In genomic region chr10:80705033-80705432, GRCm38 (mm10) we compare ENCODE assay signal across 21 mouse cellular contexts. TPM values are rescaled to one million over a fixed set of nuclear protein-coding genes. Genes with fewer than 3 reads are reported as not detected.
DNase-seq lines count a peak whose midpoint lies in the region; ATAC-seq and TF ChIP-seq lines count a peak whose summit lies in the region.
"Had no signal": no experiment of that assay in that cellular context is flagged by ENCODE, and none has a peak within 500 bp of the region (broad histone marks: within the 10 kb centered on the region; RNA-seq: fewer than 3 reads in every experiment).

No protein-coding gene starts in this region.

- H3K27ac ChIP-seq in forebrain, embryonic 16.5 days (ENCODE audit: low read length), result no peak overlapping the region
- no peak overlapping the region for H3K27ac ChIP-seq in forebrain, postnatal 0 days (ENCODE audit: low read depth, low read length)
- no peak overlapping the region for H3K27ac ChIP-seq in hindbrain, embryonic 13.5 days
- no peak overlapping the region for H3K27ac ChIP-seq in hindbrain, embryonic 16.5 days (ENCODE audit: low read depth, low read length)
- H3K27ac ChIP-seq in liver, embryonic 13.5 days, result no peak overlapping the region
- no peak overlapping the region for H3K27ac ChIP-seq in liver, postnatal 0 days (ENCODE audit: low read depth)
- H3K27ac ChIP-seq: heart, adult 2 months; heart, embryonic 15.5 days; hindbrain, embryonic 14.5 days; kidney, postnatal 0 days; macrophage; midbrain, embryonic 15.5 days had no signal

- no peaks in the 10 kb centered on the region for H3K27me3 ChIP-seq in forebrain, embryonic 16.5 days (replicated peaks; ENCODE audit: control insufficient read depth, insufficient read depth, low read length)
- no peaks in the 10 kb centered on the region for H3K27me3 ChIP-seq in forebrain, postnatal 0 days (ENCODE audit: insufficient read depth, low read length)
- no peaks in the 10 kb centered on the region for H3K27me3 ChIP-seq in hindbrain, embryonic 13.5 days
- no peaks in the 10 kb centered on the region for H3K27me3 ChIP-seq in hindbrain, embryonic 16.5 days (replicated peaks; ENCODE audit: control insufficient read depth, insufficient read depth, low read length)
- H3K27me3 ChIP-seq in liver, embryonic 13.5 days, result no peaks in the 10 kb centered on the region
- no peaks in the 10 kb centered on the region for H3K27me3 ChIP-seq in liver, postnatal 0 days (ENCODE audit: insufficient read depth, low read length)
- H3K27me3 ChIP-seq: heart, embryonic 15.5 days; midbrain, embryonic 15.5 days had no signal

- no peak overlapping the region for H3K4me3 ChIP-seq in forebrain, embryonic 16.5 days (replicated peaks; ENCODE audit: low read length)
- H3K4me3 ChIP-seq in forebrain, postnatal 0 days (ENCODE audit: low read depth, low read length), result no peak overlapping the region
- H3K4me3 ChIP-seq in hindbrain, embryonic 13.5 days, result no peak overlapping the region
- H3K4me3 ChIP-seq in hindbrain, embryonic 16.5 days (ENCODE audit: low read length), result no peak overlapping the region
- H3K4me3 ChIP-seq in liver, embryonic 13.5 days (replicated peaks), result no peak overlapping the region
- no peak overlapping the region for H3K4me3 ChIP-seq in liver, postnatal 0 days (ENCODE audit: low read depth, low read length)
- H3K4me3 ChIP-seq: heart, adult 2 months; heart, embryonic 15.5 days; midbrain, embryonic 15.5 days had no signal

- no peak overlapping the region for H3K4me2 ChIP-seq in forebrain, embryonic 16.5 days (ENCODE audit: low read length)
- H3K4me2 ChIP-seq in forebrain, postnatal 0 days (ENCODE audit: low read depth), result no peak overlapping the region
- H3K4me2 ChIP-seq in hindbrain, embryonic 13.5 days, result no peak overlapping the region
- no peak overlapping the region for H3K4me2 ChIP-seq in hindbrain, embryonic 16.5 days (ENCODE audit: low read length)
- H3K4me2 ChIP-seq in liver, embryonic 13.5 days, result no peak overlapping the region
- no peak overlapping the region for H3K4me2 ChIP-seq in liver, postnatal 0 days (ENCODE audit: low read depth, low read length)
- H3K4me2 ChIP-seq: heart, embryonic 15.5 days; hindbrain, embryonic 14.5 days; midbrain, embryonic 15.5 days had no signal

- H3K9ac ChIP-seq in forebrain, embryonic 16.5 days (replicated peaks; ENCODE audit: low read depth, low read length), result 0 out of 2 replicates have a peak overlapping the region, but pooled peaks have one; percentile 11
- no peak overlapping the region for H3K9ac ChIP-seq in forebrain, postnatal 0 days
- H3K9ac ChIP-seq in hindbrain, embryonic 13.5 days, result peak overlapping the region; percentile 24; the same call in 1 of the 2 replicates
- no peak overlapping the region for H3K9ac ChIP-seq in hindbrain, embryonic 16.5 days (ENCODE audit: low read depth, low read length)
- H3K9ac ChIP-seq in liver, embryonic 13.5 days, result 0 out of 2 replicates have a peak overlapping the region, but pooled peaks have one; percentile 16
- no peak overlapping the region for H3K9ac ChIP-seq in liver, postnatal 0 days (replicated peaks)
- H3K9ac ChIP-seq: heart, embryonic 15.5 days; hindbrain, embryonic 14.5 days; midbrain, embryonic 15.5 days had no signal

- 71% methylated on average over 3 of the region's 3 CpGs for WGBS in forebrain, embryonic 16.5 days
- WGBS in forebrain, postnatal 0 days, result 64% methylated on average over 3 of the region's 3 CpGs
- WGBS in hindbrain, embryonic 13.5 days, result 80% methylated on average over 3 of the region's 3 CpGs
- 67% methylated on average over 3 of the region's 3 CpGs for WGBS in hindbrain, embryonic 16.5 days
- WGBS in liver, embryonic 13.5 days (ENCODE audit: insufficient replicate concordance), result 52% methylated on average over 3 of the region's 3 CpGs
- 37% methylated on average over 3 of the region's 3 CpGs for WGBS in liver, postnatal 0 days (ENCODE audit: insufficient replicate concordance)

- H3K9me3 ChIP-seq in forebrain, embryonic 16.5 days (ENCODE audit: control insufficient read depth, low read length), result no peaks in the 10 kb centered on the region
- no peaks in the 10 kb centered on the region for H3K9me3 ChIP-seq in forebrain, postnatal 0 days (ENCODE audit: low read length)
- H3K9me3 ChIP-seq in hindbrain, embryonic 13.5 days, result no peaks in the 10 kb centered on the region
- no peaks in the 10 kb centered on the region for H3K9me3 ChIP-seq in hindbrain, embryonic 16.5 days (ENCODE audit: control insufficient read depth, low read length)
- H3K9me3 ChIP-seq in liver, embryonic 13.5 days (replicated peaks), result no peaks in the 10 kb centered on the region
- no peaks in the 10 kb centered on the region for H3K9me3 ChIP-seq in liver, postnatal 0 days (ENCODE audit: low read length)
- H3K9me3 ChIP-seq: heart, embryonic 15.5 days; midbrain, embryonic 15.5 days had no signal

- DNase-seq in forebrain, postnatal 0 days, result no peak
- no peak for DNase-seq in liver, embryonic 13.5 days
- DNase-seq in liver, postnatal 0 days, result no peak
- no peak for DNase-seq in frontal cortex, adult 2 months (ENCODE audit: extremely low spot score in 1 of 2, low spot score in 1 of 2)
- DNase-seq: adrenal gland, postnatal 25 days; B cell, adult 2 months; cerebellum, adult 18-20 months; heart, adult 2 months; kidney, adult 18-20 months; kidney, postnatal 4 days; lung, adult 2 months; lung, postnatal 10 days; thymus, postnatal 4 days had no signal

- H3K4me1 ChIP-seq in forebrain, embryonic 16.5 days (replicated peaks; ENCODE audit: control insufficient read depth, insufficient read depth, low read length), result peaks cover 23% of the 10 kb centered on the region
- peaks cover 16% of the 10 kb centered on the region for H3K4me1 ChIP-seq in forebrain, postnatal 0 days (ENCODE audit: insufficient read depth)
- H3K4me1 ChIP-seq in hindbrain, embryonic 13.5 days (replicated peaks), result peaks cover 40% of the 10 kb centered on the region
- H3K4me1 ChIP-seq in hindbrain, embryonic 16.5 days (ENCODE audit: control insufficient read depth, insufficient read depth, low read depth, low read length), result peaks cover 26% of the 10 kb centered on the region
- peaks cover 48% of the 10 kb centered on the region for H3K4me1 ChIP-seq in liver, embryonic 13.5 days (replicated peaks)
- peaks cover 28% of the 10 kb centered on the region for H3K4me1 ChIP-seq in liver, postnatal 0 days (ENCODE audit: insufficient read depth)

- TF ChIP-seq CTCF in forebrain, postnatal 0 days (IDR thresholded peaks at IDR 0.05; ENCODE audit: low read depth), result no peak
- no peak for TF ChIP-seq CTCF in liver, postnatal 0 days (IDR thresholded peaks at IDR 0.05; ENCODE audit: low read depth)

- H3K36me3 ChIP-seq in forebrain, embryonic 16.5 days (ENCODE audit: control insufficient read depth, insufficient read depth), result peaks cover 28% of the 10 kb centered on the region
- H3K36me3 ChIP-seq in forebrain, postnatal 0 days (ENCODE audit: insufficient read depth), result peaks cover 47% of the 10 kb centered on the region
- peaks cover 48% of the 10 kb centered on the region for H3K36me3 ChIP-seq in hindbrain, embryonic 13.5 days
- peaks cover 26% of the 10 kb centered on the region for H3K36me3 ChIP-seq in hindbrain, embryonic 16.5 days (ENCODE audit: control insufficient read depth, insufficient read depth, low read length)
- H3K36me3 ChIP-seq in liver, embryonic 13.5 days, result peaks cover 46% of the 10 kb centered on the region
- peaks cover 41% of the 10 kb centered on the region for H3K36me3 ChIP-seq in liver, postnatal 0 days (replicated peaks; ENCODE audit: insufficient read depth, low read length)

- ATAC-seq in forebrain, embryonic 16.5 days, result no peak
- ATAC-seq in forebrain, postnatal 0 days, result no peak
- no peak for ATAC-seq in hindbrain, embryonic 13.5 days (ENCODE audit: low FRiP score)
- no peak for ATAC-seq in hindbrain, embryonic 16.5 days
- no peak for ATAC-seq in liver, embryonic 13.5 days (ENCODE audit: low read depth)
- no peak for ATAC-seq in liver, postnatal 0 days
- ATAC-seq: midbrain, embryonic 15.5 days had no signal

- no peak for TF ChIP-seq EP300 in liver, postnatal 0 days (IDR thresholded peaks at IDR 0.05; ENCODE audit: low read depth)

RNA-seq across cellular contexts. Expression of gene Izumo4, which starts 3.0 kb away (rescaled TPM):
- polyA plus RNA-seq in forebrain, embryonic 16.5 days (2015; fragmentation: Nextera tagmentation; extraction: Ambion mirVana), result 32.5 and 44.1 TPM in 2 replicates
- total RNA-seq in forebrain, postnatal 0 days (2014; rRNA removed), result 37.9 and 39.5 TPM in 2 replicates
- polyA plus RNA-seq in forebrain, postnatal 0 days (2015; fragmentation: Nextera tagmentation; extraction: Ambion mirVana), result 34.4 and 36.7 TPM in 2 replicates
- 36.4 and 42.8 TPM in 2 replicates for polyA plus RNA-seq in hindbrain, embryonic 13.5 days (2015; fragmentation: Nextera tagmentation; extraction: Ambion mirVana)
- 43.7 and 50.4 TPM in 2 replicates for polyA plus RNA-seq in hindbrain, embryonic 16.5 days (2015; fragmentation: Nextera tagmentation; extraction: Ambion mirVana)
- 6.1 and 7.5 TPM in 2 replicates for polyA plus RNA-seq in liver, embryonic 13.5 days (2015; fragmentation: Nextera tagmentation; extraction: Ambion mirVana)
- polyA plus RNA-seq in liver, postnatal 0 days (2015; fragmentation: Nextera tagmentation; extraction: Ambion mirVana), result 7.9 and 10.4 TPM in 2 replicates
- 99.6 and 108 TPM in 2 replicates for polyA plus RNA-seq in frontal cortex, adult 2 months (2012; rRNA removed)

RNA-seq across cellular contexts. Expression of gene Mob3a, which starts 3.3 kb away (rescaled TPM):
- polyA plus RNA-seq in forebrain, embryonic 16.5 days (2015; fragmentation: Nextera tagmentation; extraction: Ambion mirVana), result 56.9 and 59.4 TPM in 2 replicates
- total RNA-seq in forebrain, postnatal 0 days (2014; rRNA removed), result 54.1 and 57.8 TPM in 2 replicates
- polyA plus RNA-seq in forebrain, postnatal 0 days (2015; fragmentation: Nextera tagmentation; extraction: Ambion mirVana), result 38.9 and 45.9 TPM in 2 replicates
- polyA plus RNA-seq in hindbrain, embryonic 13.5 days (2015; fragmentation: Nextera tagmentation; extraction: Ambion mirVana), result 51.8 and 56.8 TPM in 2 replicates
- 56.9 and 59.5 TPM in 2 replicates for polyA plus RNA-seq in hindbrain, embryonic 16.5 days (2015; fragmentation: Nextera tagmentation; extraction: Ambion mirVana)
- 31.6 and 38.5 TPM in 2 replicates for polyA plus RNA-seq in liver, embryonic 13.5 days (2015; fragmentation: Nextera tagmentation; extraction: Ambion mirVana)
- 14.7 and 17.3 TPM in 2 replicates for polyA plus RNA-seq in liver, postnatal 0 days (2015; fragmentation: Nextera tagmentation; extraction: Ambion mirVana)
- 9.1 and 10.6 TPM in 2 replicates for polyA plus RNA-seq in frontal cortex, adult 2 months (2012; rRNA removed)

RNA-seq across cellular contexts. Expression of gene Mknk2, which starts 27.1 kb away (rescaled TPM):
- 57.1 and 61.2 TPM in 2 replicates for polyA plus RNA-seq in forebrain, embryonic 16.5 days (2015; fragmentation: Nextera tagmentation; extraction: Ambion mirVana)
- 55.2 and 69.8 TPM in 2 replicates for total RNA-seq in forebrain, postnatal 0 days (2014; rRNA removed)
- polyA plus RNA-seq in forebrain, postnatal 0 days (2015; fragmentation: Nextera tagmentation; extraction: Ambion mirVana), result 42.4 and 43.6 TPM in 2 replicates
- 55.4 and 56.2 TPM in 2 replicates for polyA plus RNA-seq in hindbrain, embryonic 13.5 days (2015; fragmentation: Nextera tagmentation; extraction: Ambion mirVana)
- 35.6 and 55.7 TPM in 2 replicates for polyA plus RNA-seq in hindbrain, embryonic 16.5 days (2015; fragmentation: Nextera tagmentation; extraction: Ambion mirVana)
- 71.4 and 73.8 TPM in 2 replicates for polyA plus RNA-seq in liver, embryonic 13.5 days (2015; fragmentation: Nextera tagmentation; extraction: Ambion mirVana)
- 45.8 and 46.1 TPM in 2 replicates for polyA plus RNA-seq in liver, postnatal 0 days (2015; fragmentation: Nextera tagmentation; extraction: Ambion mirVana)
- 43.8 and 51.6 TPM in 2 replicates for polyA plus RNA-seq in frontal cortex, adult 2 months (2012; rRNA removed)

RNA-seq across cellular contexts. Expression of gene Ap3d1, which starts 37.0 kb away (rescaled TPM):
- polyA plus RNA-seq in forebrain, embryonic 16.5 days (2015; fragmentation: Nextera tagmentation; extraction: Ambion mirVana), result 101 and 102 TPM in 2 replicates
- total RNA-seq in forebrain, postnatal 0 days (2014; rRNA removed), result 137 and 176 TPM in 2 replicates
- polyA plus RNA-seq in forebrain, postnatal 0 days (2015; fragmentation: Nextera tagmentation; extraction: Ambion mirVana), result 63.8 and 87.7 TPM in 2 replicates
- 100 and 101 TPM in 2 replicates for polyA plus RNA-seq in hindbrain, embryonic 13.5 days (2015; fragmentation: Nextera tagmentation; extraction: Ambion mirVana)
- polyA plus RNA-seq in hindbrain, embryonic 16.5 days (2015; fragmentation: Nextera tagmentation; extraction: Ambion mirVana), result 102 and 105 TPM in 2 replicates
- polyA plus RNA-seq in liver, embryonic 13.5 days (2015; fragmentation: Nextera tagmentation; extraction: Ambion mirVana), result 24.9 and 25.6 TPM in 2 replicates
- 16.4 and 19.0 TPM in 2 replicates for polyA plus RNA-seq in liver, postnatal 0 days (2015; fragmentation: Nextera tagmentation; extraction: Ambion mirVana)
- 161 and 170 TPM in 2 replicates for polyA plus RNA-seq in frontal cortex, adult 2 months (2012; rRNA removed)

RNA-seq across cellular contexts. Expression of gene Btbd2, which starts 48.2 kb away (rescaled TPM):
- 75.2 and 79.7 TPM in 2 replicates for polyA plus RNA-seq in forebrain, embryonic 16.5 days (2015; fragmentation: Nextera tagmentation; extraction: Ambion mirVana)
- 105 and 131 TPM in 2 replicates for total RNA-seq in forebrain, postnatal 0 days (2014; rRNA removed)
- polyA plus RNA-seq in forebrain, postnatal 0 days (2015; fragmentation: Nextera tagmentation; extraction: Ambion mirVana), result 70.4 and 77.6 TPM in 2 replicates
- 75.7 and 77.8 TPM in 2 replicates for polyA plus RNA-seq in hindbrain, embryonic 13.5 days (2015; fragmentation: Nextera tagmentation; extraction: Ambion mirVana)
- polyA plus RNA-seq in hindbrain, embryonic 16.5 days (2015; fragmentation: Nextera tagmentation; extraction: Ambion mirVana), result 21.2 and 83.2 TPM in 2 replicates
- polyA plus RNA-seq in liver, embryonic 13.5 days (2015; fragmentation: Nextera tagmentation; extraction: Ambion mirVana), result 11.5 and 12.7 TPM in 2 replicates
- polyA plus RNA-seq in liver, postnatal 0 days (2015; fragmentation: Nextera tagmentation; extraction: Ambion mirVana), result 10.7 and 11.5 TPM in 2 replicates
- 108 and 109 TPM in 2 replicates for polyA plus RNA-seq in frontal cortex, adult 2 months (2012; rRNA removed)

Comparison
In these comparisons a context has a peak if more than half of its experiments do, and no peak if none do; other contexts are left out.
1. H3K9ac ChIP-seq: peak in forebrain, embryonic 16.5 days (single experiment), hindbrain, embryonic 13.5 days (single experiment) and liver, embryonic 13.5 days (single experiment); none in forebrain, postnatal 0 days (single experiment), hindbrain, embryonic 16.5 days (single experiment) and liver, postnatal 0 days (single experiment).